Mouse (Mus musculus): ENCODE measurements around the gene Bcr.

- TF ChIP-seq CTCF (IDR thresholded peaks at IDR 0.05; ENCODE audit: low read depth, low read length), result no peak
- TF ChIP-seq GATA1 (IDR thresholded peaks at IDR 0.05; ENCODE audit: borderline replicate concordance, low read length), result no peak
- TF ChIP-seq TAL1 (conservative IDR thresholded peaks at IDR 0.05; ENCODE audit: low read depth, low read length), result no peak
These were observed 70.1 kb downstream of the Bcr start for GRCm38 (mm10) chr10:75130372-75131046.

All from G1E (cell line).